ENCODE assay signal across 20 mouse cellular contexts in the genomic region with DNA sequence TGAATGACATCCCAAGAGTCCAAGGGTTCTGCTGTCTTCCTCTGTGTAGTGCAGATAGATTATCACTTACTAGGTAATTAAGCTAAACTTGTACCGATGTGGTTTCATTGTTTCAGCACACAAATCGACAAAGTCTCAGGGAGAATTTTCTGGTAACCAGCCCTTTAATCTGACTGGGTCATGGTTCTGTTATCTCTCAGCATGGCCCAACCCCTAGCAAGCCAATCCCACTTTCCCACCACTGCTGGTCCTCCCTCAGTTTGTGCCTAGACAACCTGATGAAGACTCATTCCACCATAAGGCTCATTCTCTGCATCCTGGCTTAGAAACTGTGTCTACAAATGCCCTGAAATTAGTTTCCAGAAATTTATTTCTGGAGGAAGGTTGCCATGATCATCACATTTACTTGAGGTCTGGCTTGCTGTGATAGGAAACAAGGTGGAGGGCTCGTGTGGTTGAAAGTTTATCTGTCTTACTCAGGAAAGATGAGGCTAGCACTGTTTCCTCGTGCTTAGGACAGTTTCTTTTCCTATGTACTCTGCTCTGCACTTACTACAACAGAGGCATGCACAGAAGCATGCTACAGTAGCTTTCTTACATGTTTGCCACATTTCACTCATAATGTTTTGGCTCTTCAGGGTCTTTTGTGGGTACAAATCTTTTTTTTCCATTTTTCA.
"Had no signal": no experiment of that assay in that cellular context is flagged by ENCODE, and none has a peak within 500 bp of the region (broad histone marks: within the 10 kb centered on the region; RNA-seq: fewer than 3 reads in every experiment).

No protein-coding gene starts in this region.

- DNase-seq: kidney, adult 18-20 months; kidney, adult 9 months; kidney, postnatal 14 days; kidney, postnatal 4 days; left cerebral cortex, postnatal 4 days; lung, embryonic 14.5 days; right cerebral cortex, adult 18-20 months; right cerebral cortex, postnatal 14 days; spleen, adult 18-20 months; thymus, postnatal 25 days had no signal

- H3K27ac ChIP-seq: limb, embryonic 12.5 days; limb, embryonic 15.5 days; midbrain, embryonic 15.5 days; neural tube, embryonic 12.5 days; neural tube, embryonic 15.5 days; stomach, embryonic 15.5 days had no signal

- H3K4me2 ChIP-seq: limb, embryonic 12.5 days; limb, embryonic 15.5 days; lung, embryonic 14.5 days; midbrain, embryonic 11.5 days; midbrain, embryonic 15.5 days; neural tube, embryonic 12.5 days; neural tube, embryonic 15.5 days; stomach, embryonic 15.5 days had no signal

- H3K4me1 ChIP-seq: limb, embryonic 12.5 days; limb, embryonic 15.5 days; midbrain, embryonic 15.5 days; neural tube, embryonic 12.5 days; neural tube, embryonic 15.5 days; stomach, embryonic 15.5 days had no signal

- H3K36me3 ChIP-seq: limb, embryonic 12.5 days; limb, embryonic 15.5 days; midbrain, embryonic 15.5 days; neural tube, embryonic 12.5 days; neural tube, embryonic 15.5 days; stomach, embryonic 15.5 days had no signal

- H3K9me3 ChIP-seq: limb, embryonic 12.5 days; limb, embryonic 15.5 days; midbrain, embryonic 15.5 days; neural tube, embryonic 12.5 days; neural tube, embryonic 15.5 days; stomach, embryonic 15.5 days had no signal

- H3K4me3 ChIP-seq: limb, embryonic 12.5 days; limb, embryonic 15.5 days; midbrain, embryonic 15.5 days; neural tube, embryonic 12.5 days; neural tube, embryonic 15.5 days; stomach, embryonic 15.5 days had no signal

- ATAC-seq: inflammation-experienced regulatory T-cells, adult 6 months; intestine, embryonic 16.5 days; lung, postnatal 0 days; midbrain, embryonic 15.5 days had no signal

- H3K9ac ChIP-seq: limb, embryonic 12.5 days; limb, embryonic 15.5 days; lung, embryonic 14.5 days; midbrain, embryonic 15.5 days; neural tube, embryonic 12.5 days; neural tube, embryonic 15.5 days; stomach, embryonic 15.5 days had no signal

- H3K27me3 ChIP-seq: limb, embryonic 12.5 days; limb, embryonic 15.5 days; midbrain, embryonic 15.5 days; neural tube, embryonic 12.5 days; neural tube, embryonic 15.5 days; stomach, embryonic 15.5 days had no signal
